Mouse (Mus musculus): Measurements from ENCODE around the gene Ankrd54. TPM values are rescaled to one million over a fixed set of nuclear protein-coding genes. Genes with fewer than 3 reads are reported as not detected.

Gene Ankrd54
- polyA plus RNA-seq, 1 experiment from 2014 or later, result 65.6 TPM

- no peak overlapping the region for H3K9ac ChIP-seq (ENCODE audit: low read length)
- H3K9me3 ChIP-seq (ENCODE audit: control insufficient read depth, low read length), result no peaks in the 10 kb centered on the region
- WGBS, result 77% methylated on average over 10 of the region's 10 CpGs
- no peaks in the 10 kb centered on the region for H3K4me1 ChIP-seq (ENCODE audit: control insufficient read depth, insufficient read depth, low read length)
- DNase-seq (ENCODE audit: low spot score), result no peak
- no peak overlapping the region for H3K4me2 ChIP-seq (ENCODE audit: low read depth)
- H3K4me3 ChIP-seq (ENCODE audit: low read depth, low read length), result no peak overlapping the region
- no peaks in the 10 kb centered on the region for H3K27me3 ChIP-seq (ENCODE audit: control insufficient read depth, insufficient read depth, low read length)
- H3K36me3 ChIP-seq (ENCODE audit: control insufficient read depth, insufficient read depth, low read length), result no peaks in the 10 kb centered on the region
- H3K27ac ChIP-seq (ENCODE audit: low read depth, low read length), result no peak overlapping the region
- ATAC-seq (ENCODE audit: insufficient read depth, low FRiP score, low TSS enrichment), result no peak
Measured at GRCm38 (mm10) chr15:79103264-79103663, 40.6 kb upstream of the Ankrd54 start.

DNA sequence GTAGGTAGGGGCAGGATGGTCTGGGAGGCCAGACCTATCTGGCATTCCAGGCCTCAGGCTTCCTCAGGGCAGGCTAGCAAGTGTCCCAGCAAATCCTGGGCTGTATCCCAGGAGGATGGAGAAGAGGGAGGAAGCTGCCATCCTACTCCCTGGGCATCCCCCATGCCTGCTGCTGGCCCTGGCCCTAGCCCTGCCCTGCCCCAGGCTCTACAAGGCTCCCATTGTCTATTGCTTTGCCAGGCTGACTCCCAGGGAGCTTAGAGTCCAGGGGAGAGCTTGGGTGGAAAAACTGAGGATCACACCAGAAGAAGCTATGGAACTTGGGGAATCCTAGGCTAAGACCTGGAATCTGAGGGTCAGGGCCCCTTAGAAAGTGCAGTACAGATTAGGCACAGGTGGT, 38.8 kb upstream of the Ankrd54 start:
- no peaks in the 10 kb centered on the region for H3K9me3 ChIP-seq (ENCODE audit: control insufficient read depth, low read length)

DNA sequence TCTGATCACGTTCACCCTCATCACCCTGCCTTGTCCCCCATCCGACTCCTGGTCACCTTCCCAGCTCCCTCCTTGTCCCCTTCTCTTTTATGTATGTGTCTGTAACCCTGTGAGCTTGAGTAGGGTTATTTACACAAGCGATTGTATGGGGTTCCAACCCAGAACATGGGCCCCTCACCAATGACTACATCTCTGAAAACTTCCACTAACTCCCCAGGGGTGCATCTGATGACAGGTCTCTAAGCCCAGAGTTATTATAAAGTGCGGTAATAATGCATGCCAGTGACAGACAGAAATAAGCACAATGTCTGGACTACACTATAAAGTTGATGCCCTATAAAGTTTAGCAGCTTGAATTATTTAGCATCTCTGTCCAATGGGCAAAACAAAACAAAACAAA, 37.7 kb upstream of the Ankrd54 start:
- Histone ChIP-seq H3K36me3 (ENCODE audit: control insufficient read depth, insufficient read depth, low read length) (no peaks in the 10 kb centered on the region), H3K27me3 (ENCODE audit: control insufficient read depth, insufficient read depth, low read length) (no peaks in the 10 kb centered on the region), H3K27ac (ENCODE audit: low read depth, low read length) (no peak overlapping the region), H3K4me2 (ENCODE audit: low read depth) (no peak overlapping the region), H3K9me3 (ENCODE audit: control insufficient read depth, low read length) (no peaks in the 10 kb centered on the region), H3K4me1 (ENCODE audit: control insufficient read depth, insufficient read depth, low read length) (no peaks in the 10 kb centered on the region), H3K9ac (ENCODE audit: low read length) (no peak overlapping the region), H3K4me3 (ENCODE audit: low read depth, low read length) (no peak overlapping the region)
- DNase-seq (ENCODE audit: low spot score) (no peak), ATAC-seq (ENCODE audit: insufficient read depth, low FRiP score, low TSS enrichment) (no peak)
- 79% methylated on average over 4 of the region's 4 CpGs for WGBS

More for the DNA sequence above, 38.8 kb upstream of the Ankrd54 start:
- DNase-seq (ENCODE audit: low spot score) (no peak), ATAC-seq (ENCODE audit: insufficient read depth, low FRiP score, low TSS enrichment) (no peak)
- Histone ChIP-seq H3K4me1 (ENCODE audit: control insufficient read depth, insufficient read depth, low read length) (no peaks in the 10 kb centered on the region), H3K4me3 (ENCODE audit: low read depth, low read length) (no peak overlapping the region), H3K36me3 (ENCODE audit: control insufficient read depth, insufficient read depth, low read length) (no peaks in the 10 kb centered on the region), H3K27ac (ENCODE audit: low read depth, low read length) (no peak overlapping the region), H3K4me2 (ENCODE audit: low read depth) (no peak overlapping the region), H3K27me3 (ENCODE audit: control insufficient read depth, insufficient read depth, low read length) (no peaks in the 10 kb centered on the region), H3K9ac (ENCODE audit: low read length) (no peak overlapping the region)

DNA sequence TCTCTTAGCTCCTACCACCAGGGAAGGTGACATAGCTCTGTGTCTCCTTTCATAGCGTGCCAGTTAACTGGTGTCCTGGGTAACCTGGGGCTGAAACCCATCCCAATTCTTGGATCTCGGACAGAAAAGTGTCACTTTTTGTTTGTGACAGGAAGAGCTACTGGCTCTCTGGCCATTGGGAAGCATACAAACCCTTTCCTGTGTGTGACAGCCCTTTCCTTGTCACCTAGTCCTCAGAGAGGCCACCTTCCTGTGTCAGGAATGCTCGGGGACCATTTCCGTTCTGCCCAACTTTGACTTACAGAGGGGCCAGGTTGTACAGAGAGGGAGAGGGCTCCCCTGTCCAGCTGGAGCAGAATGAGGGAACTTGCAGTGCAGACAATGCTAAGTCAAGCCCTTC, 36.8 kb upstream of the Ankrd54 start:
- H3K9ac ChIP-seq (ENCODE audit: low read length), result no peak overlapping the region
- no peak overlapping the region for H3K27ac ChIP-seq (ENCODE audit: low read depth, low read length)
- no peaks in the 10 kb centered on the region for H3K27me3 ChIP-seq (ENCODE audit: control insufficient read depth, insufficient read depth, low read length)
- WGBS, result 72% methylated on average over 4 of the region's 4 CpGs
- no peak overlapping the region for H3K4me2 ChIP-seq (ENCODE audit: low read depth)
- H3K4me1 ChIP-seq (ENCODE audit: control insufficient read depth, insufficient read depth, low read length), result no peaks in the 10 kb centered on the region
- DNase-seq (ENCODE audit: low spot score) (no peak), ATAC-seq (ENCODE audit: insufficient read depth, low FRiP score, low TSS enrichment) (no peak)
- no peaks in the 10 kb centered on the region; the same call in 1 of the 2 replicates for H3K36me3 ChIP-seq (ENCODE audit: control insufficient read depth, insufficient read depth, low read length)
- H3K9me3 ChIP-seq (ENCODE audit: control insufficient read depth, low read length), result no peaks in the 10 kb centered on the region
- no peak overlapping the region for H3K4me3 ChIP-seq (ENCODE audit: low read depth, low read length)

DNA sequence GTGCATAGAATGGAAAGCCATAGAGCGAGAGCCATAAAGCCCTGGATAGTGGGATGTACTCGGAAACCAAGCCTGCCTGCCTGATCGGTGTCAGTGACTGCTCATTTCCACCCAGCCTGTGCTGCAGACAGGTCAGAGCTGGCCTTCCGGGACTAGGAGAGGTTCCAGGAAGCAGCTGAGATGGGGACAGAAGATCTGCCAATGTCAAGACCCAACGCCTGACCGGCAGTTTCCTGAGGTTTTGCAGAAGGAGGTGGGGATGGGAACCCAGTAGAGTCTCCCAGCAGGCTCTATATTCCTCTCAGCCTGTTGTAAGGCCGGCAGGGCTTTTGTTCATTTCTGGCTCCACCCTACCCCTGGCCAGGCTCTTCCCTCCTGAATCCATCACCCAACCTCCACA, 36.2 kb upstream of the Ankrd54 start:
- Histone ChIP-seq H3K4me1 (ENCODE audit: control insufficient read depth, insufficient read depth, low read length) (no peaks in the 10 kb centered on the region), H3K9me3 (ENCODE audit: control insufficient read depth, low read length) (no peaks in the 10 kb centered on the region), H3K36me3 (ENCODE audit: control insufficient read depth, insufficient read depth, low read length) (peaks cover 4% of the 10 kb centered on the region; the same call in 1 of the 2 replicates), H3K27ac (ENCODE audit: low read depth, low read length) (no peak overlapping the region), H3K4me3 (ENCODE audit: low read depth, low read length) (no peak overlapping the region), H3K27me3 (ENCODE audit: control insufficient read depth, insufficient read depth, low read length) (no peaks in the 10 kb centered on the region), H3K9ac (ENCODE audit: low read length) (no peak overlapping the region), H3K4me2 (ENCODE audit: low read depth) (no peak overlapping the region)
- ATAC-seq (ENCODE audit: insufficient read depth, low FRiP score, low TSS enrichment) (no peak), DNase-seq (ENCODE audit: low spot score) (no peak)
- WGBS, result 41% methylated on average over 7 of the region's 7 CpGs

DNA sequence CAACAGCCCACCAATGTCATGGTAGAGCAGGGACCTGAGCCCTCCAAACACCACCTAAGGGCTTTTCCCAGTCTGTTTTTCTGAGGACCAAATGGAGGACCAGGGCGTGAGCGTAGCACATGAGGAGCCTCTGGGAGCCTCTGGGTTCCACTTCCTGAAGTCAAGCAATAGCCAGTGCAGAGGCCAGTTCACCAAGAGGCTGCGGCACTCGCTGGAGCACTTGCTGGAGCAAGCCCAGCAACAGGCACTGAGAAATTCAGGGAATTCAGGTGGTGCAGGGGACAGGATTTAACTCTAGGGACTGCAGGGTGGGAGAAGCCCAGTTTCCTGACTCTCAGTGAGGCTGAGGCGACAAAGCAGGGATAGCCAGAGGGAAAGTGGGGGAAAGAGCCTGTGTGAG, 35.5 kb upstream of the Ankrd54 start:
- Histone ChIP-seq H3K9me3 (ENCODE audit: control insufficient read depth, low read length) (no peaks in the 10 kb centered on the region), H3K9ac (ENCODE audit: low read length) (no peak overlapping the region), H3K4me3 (ENCODE audit: low read depth, low read length) (no peak overlapping the region), H3K36me3 (ENCODE audit: control insufficient read depth, insufficient read depth, low read length) (peaks cover 4% of the 10 kb centered on the region; the same call in 1 of the 2 replicates), H3K27me3 (ENCODE audit: control insufficient read depth, insufficient read depth, low read length) (no peaks in the 10 kb centered on the region), H3K27ac (ENCODE audit: low read depth, low read length) (no peak overlapping the region), H3K4me1 (ENCODE audit: control insufficient read depth, insufficient read depth, low read length) (no peaks in the 10 kb centered on the region), H3K4me2 (ENCODE audit: low read depth) (no peak overlapping the region)
- ATAC-seq (ENCODE audit: insufficient read depth, low FRiP score, low TSS enrichment), result no peak
- no peak for DNase-seq (ENCODE audit: low spot score)
- 66% methylated on average over 5 of the region's 5 CpGs for WGBS

GRCm38 (mm10) chr15:79097611-79098025, 34.9 kb upstream of the Ankrd54 start:
- Histone ChIP-seq H3K27me3 (ENCODE audit: control insufficient read depth, insufficient read depth, low read length) (no peaks in the 10 kb centered on the region), H3K4me3 (ENCODE audit: low read depth, low read length) (no peak overlapping the region), H3K9ac (ENCODE audit: low read length) (no peak overlapping the region), H3K27ac (ENCODE audit: low read depth, low read length) (no peak overlapping the region), H3K9me3 (ENCODE audit: control insufficient read depth, low read length) (no peaks in the 10 kb centered on the region), H3K36me3 (ENCODE audit: control insufficient read depth, insufficient read depth, low read length) (peaks cover 4% of the 10 kb centered on the region; the same call in 1 of the 2 replicates), H3K4me2 (ENCODE audit: low read depth) (no peak overlapping the region), H3K4me1 (ENCODE audit: control insufficient read depth, insufficient read depth, low read length) (no peaks in the 10 kb centered on the region)
- 57% methylated on average over 6 of the region's 6 CpGs for WGBS
- DNase-seq (ENCODE audit: low spot score) (no peak), ATAC-seq (ENCODE audit: insufficient read depth, low FRiP score, low TSS enrichment) (no peak)

GRCm38 (mm10) chr15:79097135-79097534, 34.4 kb upstream of the Ankrd54 start:
- no peak overlapping the region for H3K4me2 ChIP-seq (ENCODE audit: low read depth)
- H3K4me3 ChIP-seq (ENCODE audit: low read depth, low read length), result no peak overlapping the region
- peaks cover 6% of the 10 kb centered on the region for H3K36me3 ChIP-seq (ENCODE audit: control insufficient read depth, insufficient read depth, low read length)
- 47% methylated on average over 2 of the region's 2 CpGs for WGBS
- DNase-seq (ENCODE audit: low spot score) (no peak), ATAC-seq (ENCODE audit: insufficient read depth, low FRiP score, low TSS enrichment) (no peak)
- H3K9ac ChIP-seq (ENCODE audit: low read length), result no peak overlapping the region
- no peaks in the 10 kb centered on the region for H3K9me3 ChIP-seq (ENCODE audit: control insufficient read depth, low read length)
- H3K27ac ChIP-seq (ENCODE audit: low read depth, low read length), result no peak overlapping the region
- no peaks in the 10 kb centered on the region for H3K4me1 ChIP-seq (ENCODE audit: control insufficient read depth, insufficient read depth, low read length)
- H3K27me3 ChIP-seq (ENCODE audit: control insufficient read depth, insufficient read depth, low read length), result no peaks in the 10 kb centered on the region

- Histone ChIP-seq H3K4me1 (ENCODE audit: control insufficient read depth, insufficient read depth, low read length) (no peaks in the 10 kb centered on the region), H3K4me2 (ENCODE audit: low read depth) (no peak overlapping the region), H3K27ac (ENCODE audit: low read depth, low read length) (no peak overlapping the region), H3K4me3 (ENCODE audit: low read depth, low read length) (no peak overlapping the region), H3K36me3 (ENCODE audit: control insufficient read depth, insufficient read depth, low read length) (peaks cover 7% of the 10 kb centered on the region), H3K9me3 (ENCODE audit: control insufficient read depth, low read length) (no peaks in the 10 kb centered on the region), H3K27me3 (ENCODE audit: control insufficient read depth, insufficient read depth, low read length) (no peaks in the 10 kb centered on the region), H3K9ac (ENCODE audit: low read length) (no peak overlapping the region)
- ATAC-seq (ENCODE audit: insufficient read depth, low FRiP score, low TSS enrichment) (no peak), DNase-seq (ENCODE audit: low spot score) (no peak)
- WGBS, result 72% methylated on average over 3 of the region's 3 CpGs
Measured at GRCm38 (mm10) chr15:79096556-79096955, 33.9 kb upstream of the Ankrd54 start.

All from neural tube, embryonic 11.5 days (tissue).